Mouse (Mus musculus) heart, postnatal 4 days (tissue): ENCODE data around the gene Zbtb45. TPM values are rescaled to one million over a fixed set of nuclear protein-coding genes. Genes with fewer than 3 reads are reported as not detected.

Experiments used
- total RNA-seq, 2 experiments: library from RNA; stranded (reverse); gene quantifications; 2 replicates each; pipeline ENCODE4 v1.2.3; 2021

Gene Zbtb45
- total RNA-seq, 2 experiments from 2014 or later = 11.0 to 12.1 TPM

Other genes with a start within 250 kb of the Zbtb45 start
- gene Zscan18, start 206.4 kb downstream of the Zbtb45 start, total RNA-seq = 1 to 10 TPM; 4.0 to 4.6 TPM
- 10 to 100 TPM in 1 of 2 experiments, 1 to 10 TPM in 1; 9.2 to 10.3 TPM for gene Zfp329, start 191.2 kb downstream of the Zbtb45 start, total RNA-seq
- 10 to 100 TPM; 21.5 to 22.4 TPM for gene Zfp110, start 175.3 kb downstream of the Zbtb45 start, total RNA-seq
- gene Zfp128, start 128.9 kb downstream of the Zbtb45 start, total RNA-seq = 1 to 10 TPM; 3.3 to 4.3 TPM
- gene Zscan22, start 112.2 kb downstream of the Zbtb45 start, total RNA-seq = 1 to 10 TPM; 7.1 to 7.3 TPM
- gene Rps5, start 87.7 kb downstream of the Zbtb45 start, total RNA-seq = 100 to 1,000 TPM; 857 to 895 TPM
- under 1 TPM; 0.38 to 0.67 TPM for gene Rnf225, start 82.6 kb downstream of the Zbtb45 start, total RNA-seq
- 1 to 10 TPM; 4.9 to 5.4 TPM for gene Zfp324, start 44.2 kb downstream of the Zbtb45 start, total RNA-seq
- gene Zfp446, start 32.2 kb downstream of the Zbtb45 start, total RNA-seq = 1 to 10 TPM; 3.3 to 4.3 TPM
- gene Slc27a5, start 11.8 kb downstream of the Zbtb45 start, total RNA-seq = not detected
- 100 to 1,000 TPM; 240 to 249 TPM for gene Trim28, start 10.9 kb downstream of the Zbtb45 start, total RNA-seq
- gene Chmp2a, start 24.8 kb upstream of the Zbtb45 start, total RNA-seq = 100 to 1,000 TPM; 114 to 129 TPM
- gene Ube2m, start 28.2 kb upstream of the Zbtb45 start, total RNA-seq = 100 to 1,000 TPM; 193 to 202 TPM
- 1 to 10 TPM; 1.2 TPM for gene Mzf1, start 44.7 kb upstream of the Zbtb45 start, total RNA-seq
- gene Vmn1r85, start 85.1 kb upstream of the Zbtb45 start, total RNA-seq = not detected
- not detected for gene Vmn1r86, start 109.9 kb upstream of the Zbtb45 start, total RNA-seq
- gene Vmn1r87, start 130.1 kb upstream of the Zbtb45 start, total RNA-seq = not detected
- under 1 TPM; 0.07 to 0.12 TPM for gene Vmn1r88, start 149.5 kb upstream of the Zbtb45 start, total RNA-seq
- not detected for gene Vmn1r89, start 203.0 kb upstream of the Zbtb45 start, total RNA-seq